Mouse (Mus musculus): ENCODE data around the gene Tbca.
A peak's percentile ranks its signal among the peaks of the same experiment; 100 is the strongest.

Gene Tbca

DNA sequence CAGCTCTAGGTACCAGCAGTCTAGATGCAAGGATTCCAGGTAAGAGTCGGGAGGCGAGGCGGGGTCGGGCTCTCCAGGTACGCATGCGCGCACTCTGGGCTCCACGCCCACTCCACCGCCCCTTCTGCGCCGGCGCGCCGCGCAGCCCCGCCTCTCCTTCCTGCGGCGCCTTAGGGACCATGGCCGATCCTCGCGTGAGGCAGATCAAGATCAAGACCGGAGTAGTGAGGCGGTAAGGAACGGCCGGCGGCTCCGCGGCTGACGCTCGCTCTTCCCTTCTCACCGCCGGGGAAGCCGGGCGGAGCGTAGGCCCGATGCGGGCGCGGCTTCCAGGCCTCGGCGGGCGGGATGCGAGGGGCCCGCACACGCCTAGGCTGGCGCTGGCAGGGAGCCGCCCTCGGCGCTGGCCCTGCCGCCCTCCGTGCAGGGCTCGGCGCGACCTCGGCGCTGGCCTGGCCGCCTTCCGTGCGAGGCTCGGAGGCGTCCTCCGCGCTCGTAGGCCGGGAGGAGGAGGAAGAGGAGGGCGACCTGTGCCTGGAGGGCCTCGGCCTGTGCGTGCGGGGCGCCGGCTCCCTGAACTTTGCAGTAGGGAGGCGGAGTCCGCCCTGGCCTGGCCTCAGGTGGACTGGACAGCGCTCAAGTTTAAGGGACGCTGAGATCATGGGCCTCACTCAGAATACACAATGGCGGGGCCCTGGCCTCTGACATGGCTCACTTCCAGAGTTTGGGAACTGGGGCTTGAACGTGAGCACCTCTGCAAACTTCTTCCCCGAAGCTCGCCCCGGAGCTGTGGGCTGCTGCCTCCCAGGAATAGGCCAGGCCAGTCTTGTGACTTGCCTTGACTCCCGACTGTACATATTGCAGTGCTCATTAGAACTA is at the start of gene Tbca:
Tbca (plus strand) TSS at position 140 of the 879 bp plus-strand sequence.
- DNase-seq (ENCODE audit: low read depth, low spot score), result peak; percentile 93
- H3K27me3 ChIP-seq (ENCODE audit: control insufficient read depth, insufficient read depth, low read length, poor library complexity, severe bottlenecking), result no peaks in the 10 kb centered on the region

GRCm38 (mm10) chr13:94745176-94745575 is 43.5 kb upstream of the Tbca start:
- H3K36me3 ChIP-seq (ENCODE audit: control insufficient read depth, insufficient read depth, low read length, poor library complexity, severe bottlenecking), result no peaks in the 10 kb centered on the region
- no peaks in the 10 kb centered on the region for H3K27me3 ChIP-seq (ENCODE audit: control insufficient read depth, insufficient read depth, low read length, poor library complexity, severe bottlenecking)
- no peak for DNase-seq (ENCODE audit: low read depth, low spot score)

More for the DNA sequence above, at the start of gene Tbca:
- no peaks in the 10 kb centered on the region for H3K36me3 ChIP-seq (ENCODE audit: control insufficient read depth, insufficient read depth, low read length, poor library complexity, severe bottlenecking)

- no peaks in the 10 kb centered on the region; the same call in 1 of the 2 replicates for H3K27me3 ChIP-seq (ENCODE audit: control insufficient read depth, insufficient read depth, low read length, poor library complexity, severe bottlenecking)
- no peaks in the 10 kb centered on the region for H3K36me3 ChIP-seq (ENCODE audit: control insufficient read depth, insufficient read depth, low read length, poor library complexity, severe bottlenecking)
- no peak for DNase-seq (ENCODE audit: low read depth, low spot score)
Observed at GRCm38 (mm10) chr13:94765852-94766251, 22.9 kb upstream of the Tbca start.

GRCm38 (mm10) chr13:94768460-94769154 is 20.1 kb upstream of the Tbca start:
- no peaks in the 10 kb centered on the region; the same call in 1 of the 2 replicates for H3K27me3 ChIP-seq (ENCODE audit: control insufficient read depth, insufficient read depth, low read length, poor library complexity, severe bottlenecking)
- DNase-seq (ENCODE audit: low read depth, low spot score), result no peak

GRCm38 (mm10) chr13:94769155-94769470 is 19.6 kb upstream of the Tbca start:
- no peak for DNase-seq (ENCODE audit: low read depth, low spot score)
- Histone ChIP-seq H3K36me3 (ENCODE audit: control insufficient read depth, insufficient read depth, low read length, poor library complexity, severe bottlenecking) (no peaks in the 10 kb centered on the region), H3K27me3 (ENCODE audit: control insufficient read depth, insufficient read depth, low read length, poor library complexity, severe bottlenecking) (no peaks in the 10 kb centered on the region; the same call in 1 of the 2 replicates)

More at GRCm38 (mm10) chr13:94768460-94769154, 20.1 kb upstream of the Tbca start:
- H3K36me3 ChIP-seq (ENCODE audit: control insufficient read depth, insufficient read depth, low read length, poor library complexity, severe bottlenecking), result no peaks in the 10 kb centered on the region

DNA sequence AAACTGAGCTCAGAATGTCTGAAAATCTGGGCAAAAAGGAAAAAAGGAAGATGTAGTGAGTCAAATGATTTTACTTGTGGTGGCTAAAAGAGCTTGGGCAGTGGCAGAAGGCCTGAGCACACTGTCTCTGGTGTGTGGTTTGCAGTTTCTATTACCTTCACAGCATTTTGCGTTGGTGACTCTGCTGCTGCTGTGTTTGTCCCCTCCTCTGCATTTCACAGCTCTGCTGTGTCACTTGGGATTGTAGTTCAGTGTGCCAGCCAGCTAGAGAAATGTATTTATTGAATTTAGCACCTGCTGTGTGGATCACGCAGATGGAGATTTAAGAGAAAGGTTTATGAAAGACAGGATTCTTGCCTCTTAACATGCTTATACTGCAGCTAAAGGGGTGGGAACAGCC is 1.8 kb upstream of the Tbca start:
- Histone ChIP-seq H3K27me3 (ENCODE audit: control insufficient read depth, insufficient read depth, low read length, poor library complexity, severe bottlenecking) (no peaks in the 10 kb centered on the region), H3K36me3 (ENCODE audit: control insufficient read depth, insufficient read depth, low read length, poor library complexity, severe bottlenecking) (no peaks in the 10 kb centered on the region)
- DNase-seq (ENCODE audit: low read depth, low spot score), result no peak

DNA sequence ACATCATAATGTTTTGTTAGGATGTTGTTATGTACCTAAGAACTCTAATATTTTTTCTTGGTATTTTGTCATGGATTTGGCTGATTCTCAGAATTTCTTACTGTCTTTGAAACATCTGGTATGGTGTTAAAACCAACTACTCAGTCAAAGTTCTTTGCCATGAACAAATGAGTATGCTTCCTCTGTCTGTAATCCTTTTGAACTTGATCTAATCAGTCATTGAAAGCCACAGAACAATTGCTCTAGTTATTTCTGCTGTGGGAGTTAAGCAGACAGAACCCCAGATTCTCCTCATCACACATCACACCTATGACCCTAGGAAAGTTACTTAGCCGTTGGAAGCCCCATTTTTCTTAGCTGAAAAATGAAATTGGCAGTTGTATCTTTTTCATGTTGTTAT is 6.0 kb downstream of the Tbca start:
- DNase-seq (ENCODE audit: low read depth, low spot score), result no peak

DNA sequence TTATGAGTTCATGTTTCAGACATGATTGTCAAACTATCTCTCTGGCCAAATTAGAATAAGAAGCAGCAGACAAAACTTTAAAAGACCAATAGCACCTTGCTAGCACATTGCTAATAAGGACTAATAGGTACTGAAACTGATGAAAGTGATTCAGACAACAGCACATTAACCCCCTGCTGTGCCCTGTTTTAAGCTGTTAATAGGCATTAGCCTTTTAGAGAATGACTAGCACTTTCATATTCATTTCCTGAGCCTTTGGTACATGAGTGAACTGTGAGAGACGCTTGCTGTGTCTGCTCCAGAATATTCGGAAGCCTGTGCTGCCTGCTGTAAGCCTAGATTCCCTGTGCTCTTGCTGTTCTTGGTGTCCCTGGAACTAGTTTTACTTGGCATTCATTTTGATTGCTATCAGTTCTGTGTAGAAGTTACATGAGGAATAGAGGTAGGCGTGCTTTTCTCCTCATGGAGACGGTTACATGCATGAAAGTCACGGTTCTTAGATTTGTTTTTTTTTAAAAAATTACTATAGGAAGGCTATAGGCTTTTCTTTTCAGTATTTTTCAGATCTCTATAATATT is 14.9 kb downstream of the Tbca start:
- no peak for DNase-seq (ENCODE audit: low read depth, low spot score)
- no peaks in the 10 kb centered on the region for H3K27me3 ChIP-seq (ENCODE audit: control insufficient read depth, insufficient read depth, low read length, poor library complexity, severe bottlenecking)
- H3K36me3 ChIP-seq (ENCODE audit: control insufficient read depth, insufficient read depth, low read length, poor library complexity, severe bottlenecking), result no peaks in the 10 kb centered on the region

More for the DNA sequence above, 6.0 kb downstream of the Tbca start:
- Histone ChIP-seq H3K36me3 (ENCODE audit: control insufficient read depth, insufficient read depth, low read length, poor library complexity, severe bottlenecking) (no peaks in the 10 kb centered on the region), H3K27me3 (ENCODE audit: control insufficient read depth, insufficient read depth, low read length, poor library complexity, severe bottlenecking) (no peaks in the 10 kb centered on the region)

DNA sequence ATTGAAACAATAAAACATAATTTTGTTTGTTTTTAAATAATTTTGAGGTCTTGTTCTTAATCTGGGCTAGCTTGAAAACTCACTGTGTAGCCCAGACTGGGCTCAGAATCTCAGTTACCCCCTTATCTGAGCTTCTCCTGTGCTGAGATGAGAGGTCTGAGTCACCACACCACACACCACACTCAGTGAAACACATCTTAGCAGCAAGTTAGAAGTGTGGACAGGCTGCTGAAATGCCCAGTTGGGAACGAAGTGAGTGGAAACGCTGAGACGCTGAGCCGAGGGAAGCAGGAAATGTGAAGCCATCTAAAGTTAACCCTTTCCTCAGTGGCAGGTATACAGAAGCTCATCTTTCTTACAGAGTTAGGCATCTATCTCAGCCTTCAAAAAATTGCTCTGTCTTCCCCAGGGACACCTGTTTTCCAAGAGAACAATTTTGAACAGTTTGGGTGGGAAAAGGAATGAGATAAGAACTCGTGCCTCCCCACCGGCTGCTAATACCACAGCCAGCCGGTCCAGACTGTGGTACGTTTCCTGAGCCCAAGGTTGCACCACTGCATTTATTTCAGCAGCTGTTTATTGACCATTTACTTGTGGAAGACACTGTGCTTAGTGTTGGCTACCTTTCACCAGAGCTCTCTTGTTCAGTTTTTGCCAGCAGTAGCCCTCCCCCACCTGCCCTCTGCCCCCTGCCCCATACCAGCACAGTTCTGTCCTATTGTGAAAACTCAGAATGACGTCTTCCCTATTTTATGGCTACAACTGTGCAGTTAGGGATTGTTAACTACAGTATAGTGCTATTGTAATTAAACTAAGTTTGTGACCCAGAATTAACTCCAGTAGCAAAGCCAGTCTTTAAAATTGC is 17.8 kb downstream of the Tbca start:
- DNase-seq (ENCODE audit: low read depth, low spot score), result no peak
- Histone ChIP-seq H3K27me3 (ENCODE audit: control insufficient read depth, insufficient read depth, low read length, poor library complexity, severe bottlenecking) (no peaks in the 10 kb centered on the region), H3K36me3 (ENCODE audit: control insufficient read depth, insufficient read depth, low read length, poor library complexity, severe bottlenecking) (no peaks in the 10 kb centered on the region)

DNA sequence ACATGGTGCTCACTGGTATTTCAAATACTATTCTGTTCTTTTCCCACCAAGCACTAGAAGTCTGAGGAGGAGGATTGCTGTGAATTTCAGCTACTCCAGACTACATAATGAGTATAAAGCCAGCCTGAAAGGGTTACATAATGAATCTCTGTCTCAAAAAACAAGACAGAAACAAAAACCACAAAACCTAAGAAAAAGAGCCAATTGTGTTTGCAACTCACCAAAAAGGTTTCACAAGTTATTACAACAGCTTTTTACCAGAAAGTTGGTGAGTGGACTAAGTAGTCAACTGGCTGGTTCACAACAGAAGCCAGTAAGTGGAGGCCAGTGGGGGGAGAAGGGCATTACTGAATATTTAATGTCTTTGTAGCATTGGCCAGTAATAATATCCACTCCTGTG is 19.9 kb downstream of the Tbca start:
- Histone ChIP-seq H3K27me3 (ENCODE audit: control insufficient read depth, insufficient read depth, low read length, poor library complexity, severe bottlenecking) (no peaks in the 10 kb centered on the region), H3K36me3 (ENCODE audit: control insufficient read depth, insufficient read depth, low read length, poor library complexity, severe bottlenecking) (no peaks in the 10 kb centered on the region)
- no peak for DNase-seq (ENCODE audit: low read depth, low spot score)

DNA sequence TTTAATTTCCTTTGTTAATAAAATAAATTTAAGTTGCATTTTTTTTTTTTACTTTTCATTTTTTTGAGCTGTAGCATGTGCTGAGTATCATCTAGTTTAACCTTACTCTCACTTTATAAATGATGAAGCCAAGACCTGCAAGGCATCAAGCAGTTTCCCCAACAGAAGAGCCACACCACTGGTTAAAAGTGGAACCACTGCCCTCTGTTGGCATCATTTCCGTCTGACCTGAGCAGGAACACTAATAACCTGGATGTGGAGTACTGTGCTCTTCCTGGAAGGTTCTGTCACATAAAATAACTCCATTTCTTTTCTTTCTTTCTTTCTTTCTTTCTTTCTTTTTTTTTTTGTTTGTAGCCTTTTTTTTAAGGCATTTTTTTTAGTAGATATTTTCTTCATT is 21.0 kb downstream of the Tbca start:
- Histone ChIP-seq H3K36me3 (ENCODE audit: control insufficient read depth, insufficient read depth, low read length, poor library complexity, severe bottlenecking) (no peaks in the 10 kb centered on the region), H3K27me3 (ENCODE audit: control insufficient read depth, insufficient read depth, low read length, poor library complexity, severe bottlenecking) (no peaks in the 10 kb centered on the region)
- no peak for DNase-seq (ENCODE audit: low read depth, low spot score)

GRCm38 (mm10) chr13:94811451-94811850 is 22.7 kb downstream of the Tbca start:
- H3K36me3 ChIP-seq (ENCODE audit: control insufficient read depth, insufficient read depth, low read length, poor library complexity, severe bottlenecking), result no peaks in the 10 kb centered on the region
- no peak for DNase-seq (ENCODE audit: low read depth, low spot score)
- H3K27me3 ChIP-seq (ENCODE audit: control insufficient read depth, insufficient read depth, low read length, poor library complexity, severe bottlenecking), result no peaks in the 10 kb centered on the region

GRCm38 (mm10) chr13:94813770-94814169 is 25.1 kb downstream of the Tbca start:
- no peaks in the 10 kb centered on the region for H3K36me3 ChIP-seq (ENCODE audit: control insufficient read depth, insufficient read depth, low read length, poor library complexity, severe bottlenecking)
- DNase-seq (ENCODE audit: low read depth, low spot score), result no peak
- H3K27me3 ChIP-seq (ENCODE audit: control insufficient read depth, insufficient read depth, low read length, poor library complexity, severe bottlenecking), result no peaks in the 10 kb centered on the region

DNA sequence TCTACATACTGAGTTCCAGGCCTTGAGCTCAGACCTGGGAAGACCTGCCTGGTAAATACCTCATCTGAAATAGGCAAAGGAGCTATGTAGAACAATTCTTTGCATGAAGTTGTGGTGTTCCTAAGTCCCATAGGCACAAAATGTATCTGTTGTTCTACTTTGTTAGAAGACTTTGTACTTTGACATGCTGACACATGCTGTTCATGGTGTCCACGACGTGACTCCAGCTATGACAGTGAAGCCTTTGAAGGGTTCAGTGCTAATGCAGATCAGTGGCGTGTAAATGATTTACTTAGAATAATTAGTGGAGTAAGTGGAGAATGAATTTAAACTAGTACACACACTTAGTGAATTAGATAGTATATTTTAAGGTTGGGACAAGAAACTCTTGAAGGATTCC is 31.8 kb downstream of the Tbca start:
- no peaks in the 10 kb centered on the region for H3K36me3 ChIP-seq (ENCODE audit: control insufficient read depth, insufficient read depth, low read length, poor library complexity, severe bottlenecking)
- no peak for DNase-seq (ENCODE audit: low read depth, low spot score)
- no peaks in the 10 kb centered on the region for H3K27me3 ChIP-seq (ENCODE audit: control insufficient read depth, insufficient read depth, low read length, poor library complexity, severe bottlenecking)

Measured in splenic B cell, adult 2 months (primary cell).